Mouse (Mus musculus): ENCODE measurements around the gene Bcas1.
"Not testable (repeated sequence)": the region's sequence is repeated elsewhere in the genome, so short reads cannot be mapped to it uniquely, and the experiment has no call there.

Bcas1 gene

DNA sequence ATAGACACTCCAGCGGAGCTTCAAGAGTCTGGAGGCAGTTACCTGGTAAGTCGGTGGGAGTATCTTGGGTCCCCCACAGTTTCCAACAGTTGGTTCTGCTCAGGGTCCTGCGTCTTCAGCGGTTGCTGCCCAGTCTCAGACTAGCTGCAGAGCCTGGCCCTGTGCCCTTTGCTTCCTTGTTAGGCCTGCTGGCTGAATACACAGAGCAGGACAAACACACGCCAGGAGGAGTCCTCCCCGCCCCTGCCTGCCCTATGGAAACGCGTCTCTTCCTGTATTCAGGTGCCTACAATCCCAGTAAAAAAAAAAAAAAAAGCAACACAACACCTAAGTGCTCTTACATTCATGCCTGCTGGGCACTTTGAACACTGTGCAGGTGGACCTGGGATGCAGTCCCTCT is at the start of gene Bcas1:
TSS of gene Bcas1 (minus strand) at position 142 of the 400 bp plus-strand sequence.
- DNase-seq = no peak

DNA sequence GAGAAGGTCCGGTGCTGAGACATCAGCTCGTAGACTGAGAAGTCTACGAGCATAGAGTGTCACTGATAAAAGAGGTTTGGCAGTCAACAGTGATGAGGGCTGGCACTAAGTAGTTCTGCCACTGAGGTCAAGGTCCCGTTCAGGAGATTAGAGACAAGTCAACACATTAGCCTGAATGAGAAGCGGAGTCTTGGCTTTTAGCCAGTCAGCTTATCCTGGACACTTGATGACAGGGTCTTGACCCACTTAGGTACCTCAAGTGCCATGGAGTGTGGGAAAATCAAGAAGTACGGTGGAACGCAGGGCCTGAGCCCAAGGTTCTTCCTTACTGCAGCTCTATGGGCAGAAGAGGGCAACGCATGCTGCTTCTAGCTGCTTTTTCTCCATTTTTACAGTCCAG is 49.0 kb upstream of the Bcas1 start:
- no peak for DNase-seq

DNA sequence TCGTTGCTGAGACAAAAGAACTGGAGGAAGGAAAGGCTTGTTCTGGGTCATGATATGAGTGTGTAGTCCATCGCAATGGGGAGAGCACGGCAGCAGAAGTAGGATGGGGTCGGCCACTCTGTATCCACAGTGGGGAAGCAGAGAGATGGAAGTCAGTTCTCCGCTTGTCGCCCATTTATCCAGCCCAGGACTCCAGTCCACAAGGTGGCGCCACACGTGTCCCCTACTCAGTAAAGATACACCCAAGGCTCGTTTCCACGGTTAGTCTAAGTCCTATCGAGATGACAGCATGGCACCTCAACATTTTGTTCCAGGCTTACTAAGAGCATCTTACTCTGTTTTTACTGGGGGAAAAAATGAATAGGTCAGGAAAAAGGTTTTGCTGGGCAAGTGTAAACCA is 48.6 kb upstream of the Bcas1 start:
- DNase-seq = peak in 1 of 2 experiments; percentile 34

DNA sequence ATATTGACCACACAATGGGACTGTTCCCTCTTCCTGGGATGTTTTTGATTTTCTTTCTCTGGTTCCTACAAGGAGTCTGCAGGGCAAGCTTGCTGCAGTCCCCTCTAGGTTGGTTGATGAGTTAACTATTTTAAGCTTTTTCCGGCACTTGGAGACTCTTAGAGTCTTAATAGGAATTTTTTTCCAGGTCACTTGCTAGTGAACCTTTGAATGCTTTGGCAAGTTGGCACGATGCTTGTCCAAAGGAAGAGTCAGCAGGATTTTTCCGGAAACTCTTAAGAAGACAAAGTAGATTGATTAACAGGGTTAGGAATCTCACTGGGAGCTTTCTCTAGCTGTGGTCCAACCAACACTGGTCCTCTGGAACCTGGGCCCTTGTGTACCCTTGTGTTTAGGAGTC is 47.5 kb upstream of the Bcas1 start:
- DNase-seq = no peak

DNA sequence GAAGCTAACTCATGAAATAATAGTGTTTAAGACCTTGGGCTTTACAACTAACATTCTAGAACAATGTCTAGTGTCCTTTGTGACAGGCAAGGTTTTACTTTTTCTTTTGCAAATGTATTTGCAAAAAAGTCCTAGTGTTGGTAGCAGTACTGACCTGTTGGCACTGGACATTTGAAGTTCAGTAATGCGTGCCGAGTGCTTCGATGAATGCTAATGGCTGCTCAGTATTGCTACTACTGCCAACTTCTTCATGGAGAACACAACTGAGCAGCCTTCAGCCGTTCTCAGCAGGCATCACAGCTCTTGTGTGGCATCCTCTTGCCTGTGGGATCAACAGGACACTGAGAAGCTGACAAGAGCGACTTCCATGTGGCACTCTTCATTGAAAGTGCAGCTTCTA is 46.5 kb upstream of the Bcas1 start:
- no peak for DNase-seq

DNA sequence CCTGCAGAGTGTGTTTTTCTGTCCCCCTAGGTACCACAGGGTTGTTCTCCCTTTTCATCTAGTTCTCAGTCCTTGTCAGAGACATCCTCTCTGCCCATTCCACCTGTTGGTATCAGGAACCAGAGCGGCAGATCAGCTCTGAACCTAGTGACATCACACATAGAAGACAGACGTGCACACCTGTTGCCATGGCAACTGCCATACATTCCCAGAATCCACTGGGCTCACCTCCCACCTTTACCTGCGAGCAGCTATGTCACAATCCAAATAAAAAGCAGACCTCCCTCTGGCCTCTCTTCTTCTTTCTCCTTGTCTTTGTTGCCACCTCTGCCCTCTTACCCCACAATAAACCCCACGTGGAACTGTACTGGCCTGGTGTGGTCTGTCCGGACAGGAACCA is 42.9 kb upstream of the Bcas1 start:
- DNase-seq = no peak

DNA sequence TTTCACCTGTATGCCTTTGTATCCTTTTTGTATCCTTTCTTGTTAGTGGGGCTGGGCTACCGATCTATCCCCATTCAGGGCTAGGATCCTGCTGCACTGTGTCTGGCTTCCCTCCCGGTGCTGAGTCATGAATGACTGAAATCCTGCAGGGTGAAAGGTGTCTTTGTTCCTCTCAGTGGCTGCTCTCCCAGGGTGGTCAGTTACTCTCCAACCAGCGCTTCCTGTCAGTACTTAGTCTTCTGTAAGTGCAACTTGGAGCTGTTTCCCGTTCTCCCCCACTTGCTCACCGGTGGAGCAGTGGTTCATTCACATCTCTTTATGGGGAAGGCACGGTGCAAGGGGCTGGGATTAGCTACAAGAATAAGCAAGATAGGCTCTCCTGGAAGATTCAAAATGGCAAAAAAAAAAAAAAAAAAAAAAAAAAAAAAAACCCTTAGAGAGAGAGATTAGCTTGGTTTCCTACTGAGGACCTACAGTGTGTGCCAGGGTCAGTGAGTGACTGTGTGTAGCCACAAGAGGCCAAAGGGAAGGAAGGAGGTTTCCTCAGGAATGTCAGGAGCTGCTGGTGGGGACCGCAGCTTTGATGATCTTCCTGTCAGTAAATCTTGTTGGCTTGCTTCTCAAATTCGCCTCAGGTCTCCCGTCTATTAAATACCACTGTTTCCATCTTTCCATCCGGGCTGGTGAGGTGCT is 42.1 kb upstream of the Bcas1 start:
- peak in 1 of 2 experiments; percentile 56 for DNase-seq

DNA sequence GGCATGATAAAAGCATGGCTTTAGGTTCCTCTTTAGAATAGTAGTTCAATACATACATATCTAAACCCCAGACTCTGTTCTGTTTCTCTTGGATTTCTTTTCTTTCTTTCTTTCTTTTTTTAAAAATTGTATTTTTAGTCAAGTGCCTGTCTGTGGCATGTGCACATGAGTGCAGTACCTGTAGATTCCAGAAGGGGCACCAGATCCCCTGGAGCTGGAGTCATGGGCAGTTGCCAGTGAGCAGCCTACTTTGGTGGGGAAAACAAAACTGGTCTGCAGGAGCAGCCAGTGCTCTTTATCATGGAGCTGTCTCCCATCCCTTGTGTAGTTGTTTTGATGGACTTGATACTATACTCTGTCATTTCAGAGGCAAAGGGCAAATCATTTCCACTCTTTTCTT is 40.4 kb upstream of the Bcas1 start:
- peak in 1 of 2 experiments; percentile 18 for DNase-seq

DNA sequence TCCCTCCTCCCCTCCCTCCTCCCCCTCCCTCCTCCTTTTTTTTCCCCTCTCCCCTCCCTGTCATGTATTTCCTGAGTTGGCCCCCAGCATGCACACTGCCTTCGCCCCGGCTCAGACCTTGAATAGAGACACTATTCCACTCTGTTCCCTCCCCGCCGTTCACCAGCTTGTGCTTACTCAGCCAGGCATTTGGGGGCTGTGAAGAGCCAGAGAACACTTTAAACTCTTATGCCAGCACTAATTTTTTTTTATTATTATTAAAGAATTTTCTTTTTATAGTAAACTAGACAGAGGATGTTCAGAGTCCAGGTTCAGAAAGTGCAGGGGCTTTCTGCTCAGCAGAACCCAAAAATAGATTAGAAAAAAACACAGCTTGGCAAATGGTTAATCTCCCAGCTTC is 37.2 kb upstream of the Bcas1 start:
- no peak for DNase-seq

DNA sequence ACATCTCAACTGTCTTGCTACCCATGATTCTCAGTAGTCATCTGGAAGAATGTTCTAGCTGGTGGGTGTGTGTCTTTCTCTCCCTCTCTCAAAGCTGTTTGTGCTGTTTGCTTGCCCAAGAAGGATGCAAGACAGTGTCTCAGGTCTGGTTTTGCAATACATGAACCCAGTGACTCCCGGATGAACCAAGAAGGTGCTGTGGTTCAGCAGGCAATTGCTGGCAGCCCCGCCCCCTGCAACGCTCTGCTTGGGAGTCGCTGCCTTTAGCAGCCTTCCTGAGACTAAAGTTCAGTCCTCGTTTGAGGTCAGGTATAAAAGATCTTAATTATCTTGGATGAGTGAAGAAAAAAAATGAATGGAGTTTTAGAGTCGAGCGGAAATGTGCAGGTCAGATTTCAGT is 34.0 kb upstream of the Bcas1 start:
- no peak for DNase-seq

DNA sequence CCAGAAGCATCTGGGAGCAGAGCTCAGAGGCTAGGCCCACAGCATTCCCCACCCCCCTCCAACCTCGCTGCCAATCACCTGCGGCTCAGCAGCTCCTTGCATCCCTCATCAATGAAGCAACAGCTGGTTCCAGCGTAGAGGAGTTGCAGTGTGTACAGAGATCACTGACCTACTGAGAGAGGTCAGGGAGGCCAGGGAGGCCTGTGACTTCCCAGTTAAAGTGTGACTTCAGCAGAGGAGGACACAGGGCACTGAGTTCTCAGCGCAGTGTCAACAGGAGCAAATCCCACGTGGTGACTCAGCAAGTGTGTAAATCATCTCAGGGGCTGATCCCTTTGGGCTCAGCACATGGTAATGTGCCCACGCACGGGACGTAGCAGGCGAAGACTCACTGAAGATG is 32.2 kb upstream of the Bcas1 start:
- DNase-seq = no peak

DNA sequence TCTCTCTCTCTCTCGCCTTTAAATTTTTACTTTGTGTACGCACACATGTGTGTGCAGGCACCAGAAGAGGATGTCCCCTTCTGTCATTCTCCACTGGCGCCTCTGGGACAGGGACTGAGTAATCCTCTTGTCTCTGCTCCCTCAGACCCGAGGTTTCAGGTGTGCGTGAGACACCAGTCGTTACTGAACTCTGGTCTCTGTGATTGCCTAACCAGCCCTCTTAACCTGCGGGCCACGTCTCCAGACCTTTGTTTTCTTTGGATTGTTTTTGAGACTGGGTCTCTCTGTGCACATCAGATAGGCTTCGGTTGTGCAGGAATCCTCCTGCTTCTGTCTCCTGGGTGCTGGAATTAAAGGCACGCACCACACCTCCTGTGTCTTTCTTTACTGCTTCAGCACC is 31.5 kb upstream of the Bcas1 start:
- DNase-seq = no peak

DNA sequence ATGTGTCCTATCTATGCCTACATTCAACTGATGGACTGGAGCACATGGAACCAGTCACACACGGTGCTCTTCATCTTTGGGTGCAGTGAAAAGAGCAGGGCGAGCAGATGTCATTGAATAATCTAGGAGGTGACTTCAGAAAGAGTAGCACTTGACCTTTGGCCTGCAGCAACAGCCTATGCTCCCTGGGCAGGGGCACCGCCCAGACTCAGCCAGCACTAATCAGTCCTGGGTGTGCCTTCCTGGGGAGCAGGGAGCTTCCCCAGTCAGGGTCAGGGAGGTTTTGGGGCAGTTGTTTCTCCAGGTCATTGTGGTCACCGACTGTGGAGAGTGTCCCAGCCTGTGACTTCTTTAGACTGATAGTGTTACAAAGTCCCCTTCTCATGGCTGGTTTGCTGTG is 26.2 kb upstream of the Bcas1 start:
- not testable (repeated sequence) for DNase-seq

DNA sequence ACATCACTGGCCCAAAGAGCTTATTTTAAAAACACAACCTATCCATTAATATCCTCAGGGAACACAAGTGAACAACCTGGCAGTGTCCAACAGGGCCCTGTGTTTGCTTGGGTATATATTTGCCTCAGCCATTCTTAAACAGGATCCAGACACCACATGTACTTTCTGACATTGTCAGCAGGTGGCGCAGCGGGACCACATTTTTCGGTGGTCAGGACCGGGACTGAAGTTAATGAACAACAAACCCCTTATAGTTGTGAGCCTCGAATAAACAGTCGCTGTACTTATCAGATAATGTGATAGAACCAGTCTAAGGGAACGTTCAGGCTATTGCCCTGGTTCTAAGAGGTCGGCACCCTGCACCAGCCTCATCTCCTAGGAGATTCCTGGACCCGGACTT is 23.3 kb upstream of the Bcas1 start:
- DNase-seq = peak; percentile 68 to 74

DNA sequence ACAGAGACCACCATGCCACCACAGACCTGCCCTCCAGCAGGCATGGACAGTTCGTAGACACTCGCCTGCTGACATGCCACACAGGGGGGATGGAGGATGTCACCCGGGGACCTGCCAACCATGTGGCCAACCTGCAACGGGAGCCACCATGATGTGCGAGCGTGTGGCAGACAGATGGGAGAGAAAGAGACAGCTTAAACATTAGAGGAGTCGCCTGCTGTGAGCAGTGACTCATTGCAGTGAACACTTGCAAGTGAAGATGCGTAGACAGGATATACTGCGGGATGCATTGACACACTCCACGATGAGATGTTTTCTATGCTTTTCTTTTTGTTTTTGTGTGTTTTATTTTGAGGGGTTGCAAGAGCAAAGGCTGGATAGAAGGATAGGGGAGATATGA is 20.0 kb upstream of the Bcas1 start:
- peak in 1 of 2 experiments; percentile 6 for DNase-seq

DNA sequence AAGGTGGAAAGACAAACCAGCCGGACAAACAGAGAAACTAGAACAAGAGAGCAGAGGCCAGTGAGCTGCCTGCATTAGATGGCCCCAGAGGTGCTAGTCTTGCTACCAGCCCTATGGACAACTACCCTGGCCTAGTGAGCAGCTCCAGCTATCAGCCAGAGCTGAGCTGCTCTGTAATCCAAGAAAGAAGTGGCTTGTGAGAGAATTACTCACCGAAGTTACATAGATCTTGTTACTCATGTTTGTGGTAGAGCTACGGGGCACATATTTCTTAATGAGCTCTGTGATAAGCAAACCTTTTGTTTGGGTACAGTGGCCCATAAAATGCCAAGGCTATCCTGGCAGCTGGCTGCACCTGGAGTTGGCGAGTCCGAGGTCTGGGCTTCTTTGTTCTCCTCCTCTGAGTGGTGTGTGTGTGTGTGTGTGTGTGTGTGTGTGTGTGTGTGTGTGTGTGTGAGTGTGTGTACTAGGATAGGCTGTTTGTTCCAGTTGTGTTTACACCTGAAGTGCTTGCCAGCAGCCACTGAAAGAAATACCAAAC is 19.3 kb upstream of the Bcas1 start:
- no peak for DNase-seq

DNA sequence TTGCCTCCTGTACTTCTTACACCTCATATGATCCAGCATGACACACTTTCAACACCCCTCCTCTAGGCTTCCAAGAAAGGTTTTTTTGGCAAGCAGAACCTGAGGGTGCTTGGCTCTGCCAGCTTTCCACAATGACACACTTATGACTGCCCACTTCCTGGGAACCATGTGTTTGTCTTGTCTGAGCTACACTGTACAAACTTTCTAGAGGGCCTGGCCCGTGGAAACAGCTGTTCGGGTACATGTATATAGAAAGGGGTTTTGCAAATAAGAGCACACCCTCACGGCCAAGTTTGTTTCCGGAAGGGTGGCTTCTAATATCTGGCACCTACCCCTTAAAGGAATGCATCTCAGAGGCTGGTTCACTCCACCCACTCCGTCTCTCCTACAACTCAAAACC is 18.2 kb upstream of the Bcas1 start:
- DNase-seq = no peak

DNA sequence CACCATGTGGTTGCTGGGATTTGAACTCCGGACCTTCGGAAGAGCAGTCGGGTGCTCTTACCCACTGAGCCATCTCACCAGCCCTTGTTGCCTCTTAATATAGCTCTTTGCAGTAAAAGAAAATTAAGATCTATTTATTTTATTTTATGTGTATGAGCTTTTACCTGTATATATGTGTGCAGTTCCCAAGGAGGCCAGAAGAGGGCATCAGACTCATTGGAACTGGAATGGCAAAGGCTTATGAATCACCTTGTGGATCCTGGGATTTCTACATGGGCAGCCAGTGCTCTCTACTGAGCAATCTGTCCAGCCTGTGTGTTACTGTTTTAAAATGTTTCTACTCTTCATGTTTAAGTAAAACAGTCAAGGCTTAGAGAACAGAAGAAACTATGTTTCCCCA is 14.9 kb upstream of the Bcas1 start:
- DNase-seq = peak in 1 of 2 experiments; percentile 42

DNA sequence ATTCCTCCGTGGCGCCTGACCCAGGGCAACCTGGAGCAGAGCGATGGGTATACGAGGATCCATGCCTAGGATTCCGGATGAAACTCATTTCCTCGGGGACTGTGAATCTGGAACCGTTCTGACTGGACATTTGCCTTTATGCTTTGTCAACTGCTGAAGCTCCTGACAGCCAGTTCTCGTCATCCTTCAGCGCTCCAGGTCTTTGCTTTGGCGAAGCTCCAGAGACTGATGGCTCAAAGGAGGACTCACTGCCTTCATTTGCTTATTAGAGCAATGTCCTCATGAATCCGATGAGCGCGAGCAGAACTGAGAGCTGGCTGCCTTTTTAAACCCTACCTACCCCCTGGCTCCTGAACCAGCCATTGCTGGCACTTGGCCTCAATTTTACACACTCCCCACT is 11.1 kb upstream of the Bcas1 start:
- no peak for DNase-seq

DNA sequence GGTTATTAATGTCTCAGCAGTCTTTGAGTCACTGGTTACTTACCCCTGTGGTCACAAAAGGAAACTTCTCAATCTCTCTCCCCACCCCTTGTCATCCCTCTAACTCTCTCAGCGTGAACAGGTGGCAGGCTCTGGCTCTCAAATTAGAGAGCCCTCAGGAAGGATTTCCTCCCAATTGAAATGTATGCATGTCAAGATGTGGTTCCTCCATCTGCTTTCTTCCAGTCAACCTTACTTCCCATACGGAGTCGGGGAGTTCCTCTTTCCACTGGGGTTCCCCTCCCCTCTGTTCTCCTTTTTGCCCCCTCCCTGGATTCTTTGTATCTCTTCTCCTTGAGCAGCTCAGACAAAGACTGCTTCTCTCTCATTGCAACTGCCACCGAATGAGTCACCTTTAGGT is 8.6 kb upstream of the Bcas1 start:
- DNase-seq = no peak

DNA sequence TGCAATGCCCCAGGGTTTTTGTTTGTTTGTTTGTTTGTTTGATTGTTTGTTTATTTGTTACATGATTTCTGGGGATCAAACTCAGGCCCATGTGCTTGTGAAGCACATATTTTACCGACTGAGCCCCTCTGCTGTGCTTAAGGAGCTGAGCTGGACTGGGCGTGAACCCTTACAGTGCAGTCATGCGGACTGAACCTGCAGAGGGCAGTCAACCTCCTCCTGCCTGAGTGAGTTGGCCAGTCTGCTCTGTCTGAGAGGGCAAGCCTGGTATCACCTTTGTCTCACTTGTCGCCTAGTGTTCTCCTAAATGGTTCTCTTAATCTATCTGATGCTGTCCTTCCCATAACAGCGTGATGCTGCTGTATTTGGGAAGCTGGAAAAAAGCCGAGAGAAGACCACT is 4.5 kb upstream of the Bcas1 start:
- DNase-seq = no peak

DNA sequence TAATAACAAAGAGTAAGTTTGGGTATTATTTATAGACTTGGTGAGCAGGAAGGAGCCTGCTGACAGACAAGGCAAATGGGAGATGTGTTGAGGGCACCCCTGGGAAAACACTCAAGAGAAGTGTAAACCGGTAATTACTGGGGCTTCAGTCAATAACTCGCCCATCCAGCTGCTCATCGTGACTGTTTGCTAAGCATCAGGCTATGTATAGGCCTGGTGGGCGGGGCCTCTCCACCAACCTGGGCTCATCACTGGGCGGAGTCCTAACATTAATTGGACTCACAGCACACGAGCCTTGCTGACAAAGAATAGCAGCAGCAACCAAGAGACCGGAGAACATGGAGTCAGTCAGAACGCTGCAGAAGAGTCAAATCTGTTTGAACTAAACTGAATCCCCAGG is 1.3 kb upstream of the Bcas1 start:
- DNase-seq = no peak

DNA sequence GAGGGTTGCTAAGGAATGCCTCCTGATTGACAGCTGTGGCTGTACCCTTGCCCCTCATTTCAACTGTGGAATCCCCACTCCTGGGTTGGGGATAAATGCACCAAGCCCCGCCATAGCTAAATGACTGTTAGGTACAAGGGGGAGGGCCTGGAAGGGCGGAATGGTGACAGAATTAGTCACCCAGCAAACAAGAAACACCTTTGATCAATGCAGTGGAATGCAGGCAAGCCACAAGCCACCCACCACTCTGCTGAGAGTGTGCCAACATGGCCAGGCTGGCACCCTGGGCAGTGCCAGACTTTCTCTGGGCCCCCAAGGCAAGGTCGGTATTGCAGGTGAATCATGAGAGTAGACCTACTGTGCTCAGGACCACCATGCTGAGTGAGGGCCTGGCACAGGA is 3.5 kb downstream of the Bcas1 start:
- DNase-seq = no peak

DNA sequence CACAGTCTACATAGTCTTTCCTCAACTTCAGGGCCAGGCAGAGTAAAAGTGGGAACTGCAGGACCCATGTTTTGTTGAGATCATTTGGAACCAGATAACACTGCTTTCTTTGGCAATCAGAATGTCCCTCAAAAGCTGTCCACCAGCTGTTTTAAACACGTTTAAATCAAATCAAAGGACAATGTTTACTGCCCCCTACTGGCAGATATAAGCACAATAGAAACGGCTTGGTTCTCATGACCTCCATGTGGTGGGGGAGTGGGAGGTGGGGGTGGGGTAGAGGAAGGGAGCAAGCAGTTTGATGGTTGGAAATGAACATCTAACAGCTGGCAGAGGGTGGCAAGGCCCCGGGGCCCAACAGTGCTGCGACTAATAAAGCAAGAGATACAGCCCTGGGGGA is 5.7 kb downstream of the Bcas1 start:
- DNase-seq = no peak

DNA sequence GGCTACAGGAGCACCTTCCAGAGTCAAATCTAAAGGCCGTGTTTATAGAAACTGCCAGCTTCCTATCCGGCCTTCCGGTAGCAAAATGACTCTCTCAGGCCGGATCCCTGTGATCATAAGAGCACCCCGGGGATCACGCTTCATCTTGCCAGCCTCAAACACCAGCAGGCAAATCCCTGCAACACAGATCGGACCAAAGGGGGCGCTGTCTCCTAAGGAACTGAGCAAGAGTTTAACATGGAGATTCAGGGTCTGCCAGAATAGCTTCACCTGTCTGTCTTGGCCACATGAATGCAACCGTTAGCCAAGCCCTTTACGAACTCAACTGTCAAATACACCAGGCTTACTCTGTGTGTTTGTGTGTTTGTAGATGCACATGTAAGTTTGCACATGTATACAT is 8.9 kb downstream of the Bcas1 start:
- DNase-seq = peak; percentile 13 to 40
